Mouse (Mus musculus) cerebral cortex, adult 2 months (tissue): ENCODE measurements around the gene Ugt1a5.

Experiments used
- WGBS: fragments of 180-500 bp; shearing (Covaris S2); methylation state at CpG from one replicate; pipeline ENCODE4 v1.1.7; 2018; 5-methylcytosine and 5-hydroxymethylcytosine counted together

The Ugt1a5 gene

DNA sequence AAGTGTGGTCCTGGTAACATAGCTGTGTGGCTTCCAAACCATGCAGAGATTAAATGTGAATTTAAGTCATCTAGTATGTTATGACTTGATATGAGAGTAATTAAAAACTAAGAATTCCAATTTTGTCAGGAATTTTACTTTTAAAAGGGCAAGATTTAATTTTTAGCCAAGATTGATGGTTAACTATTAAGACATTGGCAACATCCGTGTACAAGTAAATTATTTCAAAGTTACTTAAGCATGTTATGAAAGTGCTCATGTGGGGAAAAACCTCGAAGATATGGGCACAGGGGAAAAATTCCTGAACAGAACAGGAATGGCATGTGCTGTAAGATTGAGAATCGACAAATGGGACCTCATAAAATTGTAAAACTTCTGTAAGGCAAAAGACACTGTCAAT lies 31.6 kb downstream of the Ugt1a5 start:
- WGBS: 83% methylated on average over 3 of the region's 3 CpGs

DNA sequence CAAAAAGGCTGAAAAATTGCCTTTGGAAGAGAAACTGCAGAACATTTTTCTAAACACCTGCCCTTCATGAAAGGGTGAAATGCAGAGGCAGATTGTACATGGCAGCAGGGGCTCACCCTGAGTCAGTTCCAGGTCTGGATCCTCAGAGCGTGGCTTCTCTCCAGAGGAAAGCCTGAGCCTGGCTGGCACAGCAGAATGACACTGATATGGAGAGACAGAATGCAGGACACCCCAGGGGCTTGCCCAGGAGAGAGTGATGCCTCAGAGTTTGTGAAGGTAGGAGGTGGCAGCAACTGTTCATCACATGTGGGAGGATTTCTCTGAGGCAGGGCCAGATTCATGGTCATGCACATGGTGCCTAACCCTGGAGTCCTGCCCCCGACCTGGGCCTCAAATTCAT lies 34.2 kb downstream of the Ugt1a5 start:
- 84% methylated on average over 2 of the region's 2 CpGs for WGBS

DNA sequence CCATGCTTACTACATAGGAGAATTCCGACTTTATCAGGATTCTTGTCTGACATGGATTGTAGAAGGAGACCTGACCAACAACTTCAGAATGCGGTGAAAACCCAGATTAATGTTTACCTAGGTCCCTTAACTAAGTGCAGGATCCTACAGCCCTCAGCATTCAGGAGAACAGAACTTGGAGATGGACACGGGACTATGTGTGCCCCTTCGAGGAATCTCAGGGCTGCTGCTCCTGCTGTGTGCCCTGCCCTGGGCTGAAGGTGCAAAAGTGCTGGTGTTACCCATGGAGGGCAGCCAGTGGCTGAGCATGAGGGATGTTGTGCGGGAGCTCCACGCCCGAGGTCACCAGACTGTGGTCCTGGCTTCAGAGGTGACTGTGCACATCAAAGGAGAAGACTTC lies 34.6 kb downstream of the Ugt1a5 start, which contains the start of gene Ugt1a2:
Ugt1a2 (plus strand) TSS at position 146 of the 400 bp plus-strand sequence.
- 90% methylated on average over 7 of the region's 7 CpGs for WGBS

DNA sequence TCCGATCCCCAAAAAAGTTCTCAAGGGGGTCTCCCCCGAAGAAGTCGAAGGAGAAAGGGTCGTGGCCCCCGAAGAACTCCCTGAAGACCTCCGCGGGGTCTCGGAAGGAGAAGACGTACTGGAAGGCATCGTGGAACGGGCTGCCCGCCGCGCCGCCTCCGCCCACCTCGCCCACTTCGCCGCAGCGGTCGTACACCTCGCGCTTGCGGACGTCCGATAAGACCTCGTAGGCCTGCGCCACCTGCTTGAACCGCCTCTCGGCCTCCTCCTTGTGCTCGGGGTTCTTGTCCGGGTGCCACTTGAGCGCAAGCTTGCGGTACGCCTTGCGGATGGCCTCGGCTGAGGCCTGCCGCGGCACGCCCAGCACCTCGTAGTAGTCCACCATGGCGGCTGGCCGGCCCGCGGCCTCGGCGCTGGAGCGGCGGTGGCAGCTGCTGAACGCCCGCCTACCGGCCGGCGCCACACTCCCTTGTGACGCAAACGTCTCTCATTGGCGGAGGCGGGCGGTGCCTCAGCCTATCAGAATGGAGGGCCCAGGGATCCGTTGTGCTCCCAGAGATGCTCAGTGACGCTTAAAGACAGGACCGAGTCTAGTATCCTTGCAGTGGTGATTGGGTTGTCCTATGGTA lies 39.6 kb downstream of the Ugt1a5 start, which contains the start of gene Dnajb3:
Dnajb3 (minus strand) TSS at position 489 of the 629 bp plus-strand sequence.
- 6% methylated on average over 62 of the region's 62 CpGs for WGBS

DNA sequence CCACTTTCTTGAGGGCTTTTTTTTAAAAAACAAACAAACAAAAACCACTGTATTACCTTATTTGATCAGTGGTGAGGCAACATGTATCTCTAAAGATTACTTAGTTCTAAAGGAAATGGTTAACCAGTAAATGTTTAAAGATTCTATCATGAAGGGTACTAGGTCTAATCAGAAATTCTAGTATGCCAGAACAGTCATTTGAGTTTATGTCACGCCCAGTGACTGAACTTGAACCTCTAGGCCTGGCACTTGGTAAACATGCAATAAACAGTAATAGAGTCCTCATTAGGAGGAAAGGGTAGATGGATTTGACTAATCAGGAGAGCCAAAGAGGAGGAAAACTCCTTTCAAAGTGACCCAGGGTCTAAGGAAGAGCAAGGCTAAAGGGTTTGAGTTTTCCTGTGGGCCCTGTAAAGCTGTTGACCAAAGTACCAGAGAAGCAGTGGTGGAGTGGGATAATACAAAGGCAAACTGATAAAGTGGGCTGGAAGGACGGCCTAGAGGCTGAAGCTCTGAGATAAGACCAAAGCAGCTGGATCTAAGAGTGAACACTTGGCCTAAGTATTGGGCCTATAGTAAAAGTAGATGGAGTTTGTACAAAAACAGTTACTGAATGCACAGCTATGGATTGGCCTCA lies 41.1 kb downstream of the Ugt1a5 start:
- 91% methylated on average over 2 of the region's 2 CpGs for WGBS

DNA sequence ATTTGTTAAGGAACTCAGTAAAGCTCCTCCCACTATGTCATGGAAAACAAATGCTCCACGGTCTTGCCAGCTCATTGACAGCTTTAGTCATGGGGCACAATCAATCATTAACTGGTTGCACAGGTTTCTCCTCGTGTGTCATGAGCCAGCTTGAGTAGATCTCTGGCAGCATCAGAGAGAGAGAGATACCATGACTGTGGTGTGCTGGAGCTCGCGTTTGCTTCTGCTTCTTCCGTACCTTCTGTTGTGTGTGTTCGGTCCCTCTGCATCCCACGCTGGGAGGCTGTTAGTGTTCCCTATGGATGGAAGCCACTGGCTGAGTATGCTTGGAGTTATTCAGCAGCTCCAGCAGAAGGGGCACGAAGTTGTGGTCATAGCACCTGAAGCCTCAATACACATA lies 46.0 kb downstream of the Ugt1a5 start, which contains the start of gene Ugt1a1:
Ugt1a1 (plus strand) TSS at position 148 of the 400 bp plus-strand sequence.
- WGBS: 68% methylated on average over 8 of the region's 8 CpGs

DNA sequence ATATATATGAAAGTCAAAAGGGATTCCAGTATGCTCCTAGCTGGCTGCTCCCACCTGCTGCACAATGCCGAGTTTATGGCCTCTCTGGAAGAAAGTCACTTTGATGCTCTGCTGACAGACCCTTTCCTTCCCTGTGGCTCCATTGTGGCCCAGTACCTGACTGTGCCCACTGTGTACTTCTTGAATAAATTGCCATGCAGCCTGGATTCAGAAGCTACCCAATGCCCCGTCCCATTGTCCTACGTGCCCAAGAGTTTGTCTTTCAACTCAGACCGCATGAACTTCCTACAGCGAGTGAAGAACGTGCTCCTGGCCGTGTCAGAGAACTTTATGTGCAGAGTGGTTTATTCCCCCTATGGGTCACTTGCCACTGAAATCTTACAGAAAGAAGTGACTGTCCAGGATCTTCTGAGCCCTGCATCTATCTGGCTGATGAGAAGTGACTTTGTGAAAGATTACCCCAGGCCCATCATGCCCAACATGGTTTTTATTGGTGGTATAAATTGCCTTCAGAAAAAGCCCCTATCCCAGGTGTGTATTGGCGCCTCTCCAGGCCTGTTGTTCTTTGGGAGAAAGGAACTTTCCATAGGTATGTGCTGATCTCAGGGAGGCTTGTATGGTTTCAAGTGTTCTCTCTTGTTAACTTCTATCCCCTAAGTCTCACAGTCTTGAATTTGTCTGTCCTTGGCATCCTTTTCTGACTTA lies 46.7 kb downstream of the Ugt1a5 start:
- 61% methylated on average over 8 of the region's 8 CpGs for WGBS

DNA sequence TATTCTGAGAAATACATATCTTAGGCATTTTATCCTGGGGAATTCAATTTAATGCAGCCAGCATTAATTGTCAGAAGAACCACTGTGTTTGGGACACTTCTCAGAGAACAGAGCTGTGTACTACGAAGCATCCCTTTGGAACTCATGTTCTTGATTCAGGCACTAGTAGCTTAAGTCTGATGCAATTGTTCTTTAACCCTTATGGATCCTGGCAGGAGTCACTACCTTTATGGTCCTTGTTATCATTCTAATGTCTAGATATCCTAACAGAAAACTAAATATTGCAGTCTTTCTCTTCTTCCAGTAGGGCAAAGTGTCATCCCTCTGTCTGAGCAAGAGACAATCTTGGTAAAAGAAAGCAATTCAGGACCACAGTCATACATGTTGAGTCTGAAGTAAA lies 47.2 kb downstream of the Ugt1a5 start:
- 77% methylated on average over 1 of the region's 1 CpGs for WGBS

DNA sequence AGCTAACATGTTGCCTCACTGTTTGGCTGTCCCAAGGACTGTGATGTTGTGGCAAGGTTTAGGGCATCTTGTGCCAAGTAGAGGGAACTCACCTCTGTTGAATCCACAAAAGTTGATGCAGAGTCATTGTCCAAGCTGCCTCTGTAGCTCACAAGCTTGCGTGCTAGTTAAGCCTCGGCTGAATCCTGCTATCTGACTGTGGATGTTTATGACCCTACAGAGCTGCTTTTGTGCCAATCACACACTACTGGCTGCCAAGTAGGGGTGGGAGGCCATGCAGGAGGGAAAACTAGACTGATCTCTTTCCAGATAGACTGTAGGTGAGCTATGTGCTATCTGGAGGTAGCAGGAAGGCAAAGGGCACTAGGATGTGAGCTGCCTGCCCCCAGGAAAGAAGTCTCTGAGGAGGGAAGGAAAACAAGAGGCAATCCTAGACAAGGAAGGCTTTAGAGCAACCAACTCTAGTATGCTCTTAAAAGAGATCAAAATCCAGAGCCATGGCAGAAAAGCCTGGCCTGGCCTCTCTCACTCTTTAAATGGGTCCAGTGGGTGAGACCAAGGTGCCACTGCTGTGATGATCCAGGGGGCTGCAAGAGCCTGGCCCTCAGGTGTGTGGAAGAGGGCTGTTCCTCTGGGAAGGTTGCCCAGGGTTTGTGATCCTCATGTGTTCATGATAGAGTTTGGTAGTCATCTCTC lies 48.1 kb downstream of the Ugt1a5 start:
- WGBS: 77% methylated on average over 2 of the region's 2 CpGs

DNA sequence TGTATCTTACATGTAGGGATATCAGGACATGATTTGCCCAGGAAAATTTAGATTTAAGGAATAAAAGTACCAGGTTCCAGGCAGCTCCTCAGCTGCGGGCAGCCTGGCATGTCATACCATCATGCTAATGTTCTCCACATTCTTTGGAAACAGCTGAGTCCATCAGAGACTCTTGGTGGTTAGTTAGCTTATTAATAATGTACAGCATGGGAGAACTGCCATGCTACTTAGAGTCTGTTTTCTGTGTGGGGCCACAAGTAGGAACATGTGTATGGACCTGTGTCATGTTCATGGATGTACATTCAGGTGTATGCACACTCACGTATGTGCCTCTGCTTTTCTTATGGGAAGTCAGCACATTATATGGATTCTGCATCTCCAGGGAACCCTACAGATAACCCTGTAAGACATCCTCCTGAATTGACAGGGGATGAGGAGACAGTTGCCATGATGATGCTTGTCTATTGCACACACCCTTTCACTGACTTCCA lies 48.7 kb downstream of the Ugt1a5 start:
- 80% methylated on average over 2 of the region's 2 CpGs for WGBS

DNA sequence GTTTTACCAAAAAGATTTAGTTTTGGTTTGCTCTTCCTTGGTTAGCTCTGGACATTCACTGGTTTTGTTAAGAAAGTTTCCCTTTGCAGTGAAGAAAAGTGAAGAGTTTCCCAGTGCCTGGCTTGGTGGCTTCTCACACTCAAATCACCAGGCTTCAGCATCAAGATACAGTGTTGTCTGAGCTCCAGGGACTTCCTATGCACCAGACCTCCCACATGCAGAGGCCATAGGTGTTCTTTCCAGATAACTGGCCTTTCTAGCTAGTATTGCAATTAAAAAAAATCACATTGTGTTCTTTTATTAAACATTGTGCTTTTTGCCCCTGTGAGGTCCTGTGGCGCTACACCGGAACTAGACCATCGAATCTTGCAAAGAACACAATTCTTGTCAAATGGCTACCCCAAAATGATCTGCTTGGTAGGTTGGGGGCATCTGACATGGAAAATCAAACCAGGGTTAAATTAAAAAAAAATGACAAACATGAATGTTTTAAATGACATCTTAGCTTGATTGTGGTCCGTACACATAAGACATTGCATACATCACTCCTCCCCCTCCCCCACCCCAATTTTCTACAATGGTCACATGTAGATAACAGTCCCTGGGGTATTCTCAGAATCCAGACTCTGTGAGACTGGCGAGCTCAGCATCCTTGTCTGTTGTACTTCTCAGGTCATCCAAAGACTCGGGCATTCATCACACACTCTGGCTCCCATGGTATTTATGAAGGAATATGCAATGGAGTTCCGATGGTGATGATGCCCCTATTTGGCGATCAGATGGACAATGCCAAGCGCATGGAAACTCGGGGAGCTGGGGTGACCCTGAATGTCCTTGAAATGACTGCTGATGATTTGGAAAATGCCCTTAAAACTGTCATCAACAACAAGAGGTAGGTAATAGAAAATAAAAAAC lies 49.9 kb downstream of the Ugt1a5 start:
- 72% methylated on average over 10 of the region's 10 CpGs for WGBS

DNA sequence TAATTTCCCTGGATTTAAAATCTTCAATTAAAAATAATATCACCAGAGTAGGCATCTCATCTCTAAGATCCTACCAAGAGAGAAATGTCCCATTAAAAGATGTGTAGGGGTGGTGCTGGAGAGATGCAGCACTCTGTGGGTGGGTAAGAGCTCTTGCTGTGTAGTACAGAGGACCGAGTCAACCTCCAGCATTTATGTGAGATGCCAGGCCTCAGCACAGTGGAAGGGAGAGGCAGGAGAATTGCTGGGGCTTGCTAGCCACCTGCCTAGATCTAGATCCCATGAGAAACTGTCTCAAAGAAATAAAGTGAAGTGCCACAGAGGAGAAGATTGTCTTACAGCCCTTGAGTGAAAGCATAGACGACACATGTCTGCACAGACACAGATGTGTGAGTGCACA lies 50.7 kb downstream of the Ugt1a5 start:
- 53% methylated on average over 2 of the region's 2 CpGs for WGBS

DNA sequence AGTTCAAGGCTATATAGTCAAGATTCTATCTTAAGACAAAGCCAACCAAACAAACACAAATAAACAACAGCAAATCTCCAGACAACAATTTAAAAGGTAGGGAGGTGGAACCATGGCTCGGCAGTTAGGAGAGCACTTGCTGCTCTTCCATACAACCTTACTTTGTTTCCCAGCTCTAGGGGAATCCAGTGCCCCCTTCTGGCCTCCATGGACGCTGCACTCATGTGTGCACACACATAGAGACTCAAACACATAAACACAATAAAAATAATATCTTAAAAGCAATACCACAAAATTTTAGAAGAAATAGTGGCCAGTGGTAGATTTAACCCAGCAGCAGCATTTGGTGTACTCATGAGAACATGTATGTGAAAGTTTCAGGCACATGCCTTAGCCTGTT lies 51.3 kb downstream of the Ugt1a5 start:
- WGBS: 56% methylated on average over 2 of the region's 2 CpGs

DNA sequence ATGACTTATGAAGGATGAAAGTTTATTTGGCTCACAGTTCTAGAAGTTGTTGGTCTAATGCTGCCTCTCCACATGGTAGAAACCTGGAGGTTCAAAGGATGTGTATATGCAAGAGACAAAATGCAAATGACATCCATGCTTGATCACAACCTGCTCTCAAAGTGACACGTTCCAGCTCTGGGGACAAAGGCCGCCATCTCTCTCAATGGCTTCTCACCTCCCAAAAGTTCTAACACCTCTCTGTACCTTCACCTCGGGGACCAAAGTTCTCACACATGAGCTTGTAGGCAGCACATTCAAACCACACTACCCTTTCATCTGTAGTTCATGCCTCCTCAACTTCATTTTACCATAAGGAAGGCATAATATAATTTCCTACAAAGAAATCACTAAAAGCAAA lies 51.8 kb downstream of the Ugt1a5 start:
- WGBS: 37% methylated on average over 3 of the region's 3 CpGs

DNA sequence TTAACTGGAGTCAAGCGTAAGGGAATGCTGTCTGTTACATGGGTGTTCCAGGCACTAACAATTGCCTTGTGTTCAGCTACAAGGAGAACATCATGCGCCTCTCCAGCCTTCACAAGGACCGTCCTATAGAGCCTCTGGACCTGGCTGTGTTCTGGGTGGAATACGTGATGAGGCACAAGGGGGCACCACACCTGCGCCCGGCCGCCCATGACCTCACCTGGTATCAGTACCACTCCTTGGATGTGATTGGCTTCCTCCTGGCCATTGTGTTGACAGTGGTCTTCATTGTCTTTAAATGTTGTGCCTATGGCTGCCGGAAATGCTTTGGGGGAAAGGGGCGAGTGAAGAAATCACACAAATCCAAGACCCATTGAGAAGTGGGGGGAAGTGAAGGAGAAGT lies 52.2 kb downstream of the Ugt1a5 start:
- 75% methylated on average over 9 of the region's 9 CpGs for WGBS

DNA sequence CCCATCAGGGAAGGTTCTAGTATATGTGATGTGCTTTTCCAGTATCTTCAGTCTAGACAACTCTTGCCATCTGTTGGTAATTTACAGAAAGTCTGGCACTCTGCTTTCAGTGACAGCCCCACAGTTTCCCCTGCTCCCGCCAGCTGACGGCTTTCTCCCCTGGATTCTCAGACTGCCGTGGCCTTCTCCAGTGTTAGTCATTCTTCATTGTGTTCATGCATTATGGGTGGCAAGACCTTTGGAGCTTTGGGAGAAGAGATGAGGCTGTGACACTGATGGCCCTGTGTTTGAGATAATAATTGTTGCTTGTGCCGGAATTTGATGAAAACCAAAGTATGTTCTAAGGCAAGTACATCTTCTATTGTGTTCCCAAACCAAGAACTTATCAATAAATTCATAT lies 52.8 kb downstream of the Ugt1a5 start:
- 47% methylated on average over 4 of the region's 4 CpGs for WGBS

DNA sequence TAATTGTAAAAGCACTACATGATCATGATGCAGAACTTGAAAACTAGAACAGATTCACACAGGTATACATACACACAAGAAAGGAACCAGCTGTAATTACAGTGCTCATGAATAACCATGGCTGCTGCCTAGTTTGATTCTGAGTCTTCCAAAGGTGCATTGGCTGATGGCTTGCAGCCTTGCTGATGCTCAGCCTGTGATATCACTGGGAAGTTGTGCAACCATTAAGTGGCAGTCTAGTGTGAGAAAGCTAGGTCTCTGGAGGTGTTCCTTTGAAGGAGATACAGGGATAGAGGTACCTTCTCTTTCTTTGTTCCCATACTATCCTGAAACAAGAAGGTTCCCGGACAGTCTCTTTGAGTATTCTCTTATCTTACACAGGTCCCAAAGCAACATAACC lies 53.2 kb downstream of the Ugt1a5 start:
- WGBS: 18% methylated on average over 1 of the region's 1 CpGs

DNA sequence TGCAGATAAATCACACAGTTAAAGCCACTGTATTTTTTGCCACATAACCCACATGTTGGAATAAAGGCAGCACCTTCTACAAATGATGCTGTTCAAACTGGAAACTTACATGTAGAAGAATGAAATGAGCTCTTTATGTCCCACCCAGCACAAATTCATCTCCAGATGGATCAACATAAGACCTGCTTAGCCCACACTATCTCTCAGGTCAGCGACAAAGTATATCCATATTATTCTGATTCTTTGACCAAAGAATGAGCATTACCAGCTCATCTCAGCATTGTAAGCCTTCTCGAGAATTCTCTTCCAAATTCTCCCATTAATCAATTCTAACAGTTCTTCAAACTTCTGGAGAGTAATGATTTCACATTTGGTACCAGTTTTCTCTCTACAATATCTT lies 56.4 kb downstream of the Ugt1a5 start:
- WGBS: 54% methylated on average over 2 of the region's 2 CpGs

DNA sequence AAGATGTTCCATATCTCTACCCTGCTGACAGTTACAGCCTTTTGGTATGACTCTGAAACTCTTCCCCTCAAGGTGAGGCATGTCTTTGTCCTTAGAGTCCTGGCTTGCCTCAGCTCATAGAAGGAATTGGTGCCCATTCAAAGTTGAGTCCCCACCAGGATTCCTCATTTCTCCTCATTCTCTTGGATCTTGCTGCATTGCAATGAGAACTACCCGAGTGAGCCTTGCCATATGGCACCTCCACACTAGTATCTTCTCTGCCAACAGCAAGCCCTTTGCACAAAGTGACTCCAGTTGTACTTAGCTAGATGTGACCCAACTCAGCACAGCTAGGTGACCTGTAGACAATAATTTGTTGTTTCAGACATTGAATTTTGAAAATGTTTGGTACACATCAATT lies 57.8 kb downstream of the Ugt1a5 start:
- 43% methylated on average over 1 of the region's 1 CpGs for WGBS

DNA sequence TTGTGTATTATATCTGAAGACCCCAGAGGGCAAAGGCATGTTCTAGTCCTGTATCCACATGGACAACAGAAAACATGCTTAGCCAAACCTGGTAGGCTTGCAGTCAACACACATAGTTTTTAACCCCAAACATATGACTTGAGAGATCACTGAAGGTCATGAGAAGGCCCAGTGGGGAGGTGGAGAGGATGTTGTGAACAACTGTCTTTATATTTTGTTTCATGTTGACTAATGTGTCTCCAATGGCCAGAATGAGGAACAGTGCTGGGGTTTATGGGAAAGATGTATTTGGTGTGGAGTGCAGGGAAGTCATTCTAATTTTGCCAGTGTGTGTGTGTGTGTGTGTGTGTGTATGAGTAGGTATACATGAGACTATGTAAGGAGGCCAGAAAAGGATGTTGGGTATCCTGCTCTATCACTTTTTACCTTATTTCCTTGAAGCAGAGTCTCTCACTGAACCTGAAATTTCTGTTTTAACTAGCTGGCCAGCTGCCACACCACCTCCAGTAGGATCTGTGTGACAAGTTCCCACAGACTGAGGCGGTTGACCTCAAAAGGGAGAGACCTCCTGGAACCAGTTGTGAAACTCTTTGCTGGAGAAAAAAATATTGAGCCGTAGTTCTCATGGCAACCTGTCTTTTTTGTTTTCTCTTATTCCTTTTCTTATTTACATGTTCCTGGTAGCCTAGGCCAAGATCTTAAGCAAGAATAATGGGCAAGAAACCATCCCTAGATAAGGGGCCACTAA lies 58.4 kb downstream of the Ugt1a5 start:
- 64% methylated on average over 2 of the region's 2 CpGs for WGBS
